Mouse (Mus musculus) olfactory bulb, adult 2 months (tissue): Measurements from ENCODE around the gene Ccer2.

Experiments
- CTCF ChIP-seq: fragments of 200-500 bp; IDR thresholded peaks from 2 replicates; pipeline ENCODE4 v1.5.1; 2012; ENCODE audit warnings: low read depth, mild to moderate bottlenecking, low read length, moderate library complexity; ENCODE audit not compliant: insufficient read depth
- POLR2A ChIP-seq: fragments of 200-500 bp; IDR thresholded peaks from 2 replicates; pipeline ENCODE4 v1.6.1; 2012; ENCODE audit warnings: mild to moderate bottlenecking, low read depth, low read length, moderate library complexity; ENCODE audit not compliant: insufficient read depth

GRCm38 (mm10) chr7:28769414-28769958 is 13.5 kb downstream of the Ccer2 start:
- TF ChIP-seq CTCF (no peak), POLR2A (no peak)
